Mouse (Mus musculus) hindbrain, postnatal 0 days (tissue): ENCODE data around the gene Upk2. TPM values are rescaled to one million over a fixed set of nuclear protein-coding genes. Genes with fewer than 3 reads are reported as not detected.

ENCODE experiments used
- ATAC-seq: fragments of 200-750 bp; cut with Nextera tagmentation; 2 replicates; pipeline ENCODE4 v1.8.0; 2017; ENCODE audit warnings: mild to moderate bottlenecking, moderate TSS enrichment, moderate library complexity
- DNase-seq: peaks from one replicate; pipeline ENCODE4 v3.0.0-alpha.2; 2015; ENCODE audit warnings: low spot score
- H3K27ac ChIP-seq: fragments of 300-500 bp; sonication (generic); 2 replicates; pipeline ENCODE4 v1.5.1; 2014; ENCODE audit warnings: mild to moderate bottlenecking
- H3K27me3 ChIP-seq: fragments of 300-500 bp; sonication (generic); 2 replicates; pipeline ENCODE4 v1.6.1; 2014; ENCODE audit warnings: low read length, mixed read lengths; ENCODE audit not compliant: insufficient read depth
- H3K36me3 ChIP-seq: fragments of 300-500 bp; sonication (generic); 2 replicates; pipeline ENCODE4 v1.6.1; 2014; ENCODE audit warnings: low read length, mixed read lengths; ENCODE audit not compliant: insufficient read depth
- H3K4me1 ChIP-seq: fragments of 300-500 bp; sonication (generic); 2 replicates; pipeline ENCODE4 v1.6.1; 2014; ENCODE audit warnings: antibody characterized with exemption, low read length, mixed read lengths; ENCODE audit not compliant: insufficient read depth
- H3K4me2 ChIP-seq: fragments of 300-500 bp; sonication (generic); 2 replicates; pipeline ENCODE4 v1.6.1; 2014; ENCODE audit warnings: low read depth, mild to moderate bottlenecking, low read length, moderate library complexity, mixed read lengths
- H3K4me3 ChIP-seq: fragments of 300-500 bp; sonication (generic); 2 replicates; pipeline ENCODE4 v1.5.1; 2014; ENCODE audit warnings: low read length
- H3K9ac ChIP-seq: fragments of 300-500 bp; sonication (generic); replicated peaks from 2 replicates; pipeline ENCODE4 v1.6.1; 2014; ENCODE audit warnings: mild to moderate bottlenecking, low read length, moderate library complexity, mixed read lengths
- H3K9me3 ChIP-seq: fragments of 300-500 bp; sonication (generic); 2 replicates; pipeline ENCODE4 v1.6.1; 2016; ENCODE audit warnings: low read length, mixed read lengths
- CTCF ChIP-seq: IDR thresholded peaks from 2 replicates; pipeline ENCODE4 v1.5.1; 2016; ENCODE audit warnings: antibody characterized with exemption, control low read depth, low read depth
- WGBS: fragments of 180-500 bp; shearing (Covaris S2); extraction: QIAGEN DNeasy Blood & Tissue Kit; methylation state at CpG from one replicate; pipeline ENCODE4 v1.1.7; 2014; 5-methylcytosine and 5-hydroxymethylcytosine counted together
- polyA plus RNA-seq: library from polyadenylated mRNA; unstranded; fragments of >200 nt; fragmentation: Nextera tagmentation; extraction: Ambion mirVana; gene quantifications from 2 replicates; pipeline ENCODE4 v1.2.1, GENCODE M21; 2015
- total RNA-seq: library from RNA; depleted of rRNA; stranded (reverse); fragments of >200 nt; gene quantifications from 2 replicates; pipeline ENCODE4 v1.2.3, GENCODE M21; 2014

The Upk2 gene
- total and polyA plus RNA-seq, 2 experiments from 2014 or later: not detected

GRCm38 (mm10) chr9:44488416-44488815 is 33.6 kb upstream of the Upk2 start:
- Histone ChIP-seq H3K27me3 (no peaks in the 10 kb centered on the region), H3K4me3 (no peak overlapping the region), H3K4me1 (peaks cover 68% of the 10 kb centered on the region), H3K27ac (peak overlapping the region; percentile 85), H3K4me2 (peak overlapping the region; percentile 88), H3K9ac (no peak overlapping the region), H3K9me3 (no peaks in the 10 kb centered on the region), H3K36me3 (no peaks in the 10 kb centered on the region)
- TF ChIP-seq CTCF: no peak
- no peak for DNase-seq
- WGBS: 9% methylated on average over 8 of the region's 8 CpGs
- ATAC-seq: no peak

- ATAC-seq: no peak
- peak overlapping the region; percentile 87 for H3K4me3 ChIP-seq
- 9% methylated on average over 7 of the region's 7 CpGs for WGBS
- no peak for DNase-seq
- H3K27ac ChIP-seq: peak overlapping the region; percentile 85
- H3K36me3 ChIP-seq: no peaks in the 10 kb centered on the region
- H3K4me1 ChIP-seq: peaks cover 59% of the 10 kb centered on the region
- no peaks in the 10 kb centered on the region for H3K27me3 ChIP-seq
- H3K9me3 ChIP-seq: no peaks in the 10 kb centered on the region
- TF ChIP-seq CTCF: no peak
- peak overlapping the region; percentile 37; the same call in 1 of the 2 replicates for H3K9ac ChIP-seq
- peak overlapping the region; percentile 88 for H3K4me2 ChIP-seq
Observed at GRCm38 (mm10) chr9:44487441-44487840, 32.7 kb upstream of the Upk2 start.

- Histone ChIP-seq H3K4me1 (peaks cover 56% of the 10 kb centered on the region), H3K36me3 (no peaks in the 10 kb centered on the region), H3K27ac (peak overlapping the region; percentile 85; the same call in 1 of the 2 replicates), H3K9me3 (no peaks in the 10 kb centered on the region), H3K27me3 (no peaks in the 10 kb centered on the region), H3K9ac (peak overlapping the region; percentile 37), H3K4me3 (peak overlapping the region; percentile 87), H3K4me2 (peak overlapping the region; percentile 88)
- TF ChIP-seq CTCF: no peak
- DNase-seq: peak; percentile 53
- 15% methylated on average over 15 of the region's 15 CpGs for WGBS
- no peak for ATAC-seq
Observed at GRCm38 (mm10) chr9:44486741-44487421, 32.1 kb upstream of the Upk2 start.

GRCm38 (mm10) chr9:44486335-44486734 is 31.6 kb upstream of the Upk2 start:
- no peak for ATAC-seq
- Histone ChIP-seq H3K27me3 (no peaks in the 10 kb centered on the region), H3K27ac (peak overlapping the region; percentile 11; the same call in 1 of the 2 replicates), H3K4me2 (peak overlapping the region; percentile 88), H3K4me1 (peaks cover 56% of the 10 kb centered on the region), H3K9me3 (no peaks in the 10 kb centered on the region), H3K36me3 (no peaks in the 10 kb centered on the region), H3K9ac (peak overlapping the region; percentile 37; the same call in 1 of the 2 replicates), H3K4me3 (peak overlapping the region; percentile 87)
- DNase-seq: no peak
- WGBS: 16% methylated on average over 3 of the region's 3 CpGs
- TF ChIP-seq CTCF: no peak

GRCm38 (mm10) chr9:44485516-44486161 is 30.9 kb upstream of the Upk2 start:
- 15% methylated on average over 14 of the region's 14 CpGs for WGBS
- H3K27ac ChIP-seq: no peak overlapping the region

GRCm38 (mm10) chr9:44485105-44485515 is 30.3 kb upstream of the Upk2 start:
- WGBS: 32% methylated on average over 6 of the region's 6 CpGs
- no peaks in the 10 kb centered on the region for H3K27me3 ChIP-seq
- peaks cover 58% of the 10 kb centered on the region for H3K4me1 ChIP-seq
- ATAC-seq (no peak), DNase-seq (no peak)
- H3K4me3 ChIP-seq: peak overlapping the region; percentile 87
- TF ChIP-seq CTCF: no peak
- peak overlapping the region; percentile 98 for H3K9ac ChIP-seq
- peak overlapping the region; percentile 88 for H3K4me2 ChIP-seq
- no peaks in the 10 kb centered on the region for H3K36me3 ChIP-seq
- no peak overlapping the region for H3K27ac ChIP-seq
- no peaks in the 10 kb centered on the region for H3K9me3 ChIP-seq

More at GRCm38 (mm10) chr9:44485516-44486161, 30.9 kb upstream of the Upk2 start:
- Histone ChIP-seq H3K4me1 (peaks cover 56% of the 10 kb centered on the region), H3K4me3 (peak overlapping the region; percentile 87), H3K9me3 (no peaks in the 10 kb centered on the region), H3K9ac (peak overlapping the region; percentile 98), H3K27me3 (no peaks in the 10 kb centered on the region), H3K36me3 (no peaks in the 10 kb centered on the region), H3K4me2 (peak overlapping the region; percentile 88)
- DNase-seq (no peak), ATAC-seq (no peak)
- TF ChIP-seq CTCF: no peak
